Mouse (Mus musculus) spleen, adult 18-20 months (tissue): Measurements from ENCODE around the gene Ntm.
A peak's percentile ranks its signal among the peaks of the same experiment; 100 is the strongest.

Experiments used
- DNase-seq, 2 experiments: peaks; one replicate each; pipeline ENCODE4 v3.0.0; 2022; ENCODE audit warnings: mixed read lengths in 2 of 2

The Ntm gene

GRCm38 (mm10) chr9:29962978-29963377 lies at the start of gene Ntm:
Ntm (minus strand) TSS chr9:29963141.
- no peak for DNase-seq

GRCm38 (mm10) chr9:30005701-30006100 lies 42.8 kb upstream of the Ntm start:
- DNase-seq = no peak

GRCm38 (mm10) chr9:30003612-30004011 lies 40.7 kb upstream of the Ntm start:
- peak in 1 of 2 experiments; percentile 3 for DNase-seq

- no peak for DNase-seq
These were observed 18.4 kb upstream of the Ntm start for GRCm38 (mm10) chr9:29981177-29981915.

- no peak for DNase-seq
These were observed 730 bp downstream of the Ntm start for GRCm38 (mm10) chr9:29961954-29962867.

GRCm38 (mm10) chr9:29961512-29961911 lies 1.4 kb downstream of the Ntm start:
- no peak for DNase-seq

- no peak for DNase-seq
These were observed 2.2 kb downstream of the Ntm start for GRCm38 (mm10) chr9:29960741-29961140.

GRCm38 (mm10) chr9:29960236-29960635 lies 2.7 kb downstream of the Ntm start:
- DNase-seq = no peak

- no peak for DNase-seq
These were observed 6.0 kb downstream of the Ntm start for GRCm38 (mm10) chr9:29956936-29957335.

GRCm38 (mm10) chr9:29954031-29954430 lies 8.9 kb downstream of the Ntm start:
- DNase-seq = no peak

GRCm38 (mm10) chr9:29949041-29949440 lies 13.9 kb downstream of the Ntm start:
- DNase-seq = no peak

GRCm38 (mm10) chr9:29943209-29944070 lies 19.5 kb downstream of the Ntm start:
- DNase-seq = no peak

GRCm38 (mm10) chr9:29942183-29942952 lies 20.6 kb downstream of the Ntm start:
- DNase-seq = no peak

GRCm38 (mm10) chr9:29939517-29940034 lies 23.4 kb downstream of the Ntm start:
- DNase-seq = no peak

- DNase-seq = no peak
These were observed 34.1 kb downstream of the Ntm start for GRCm38 (mm10) chr9:29928796-29929195.

- DNase-seq = no peak
These were observed 37.6 kb downstream of the Ntm start for GRCm38 (mm10) chr9:29925382-29925781.

GRCm38 (mm10) chr9:29898406-29899054 lies 64.4 kb downstream of the Ntm start:
- no peak for DNase-seq

GRCm38 (mm10) chr9:29897448-29897847 lies 65.5 kb downstream of the Ntm start:
- DNase-seq = no peak

- no peak for DNase-seq
These were observed 70.1 kb downstream of the Ntm start for GRCm38 (mm10) chr9:29892792-29893191.

- DNase-seq = no peak
These were observed 74.2 kb downstream of the Ntm start for GRCm38 (mm10) chr9:29888712-29889111.

- no peak for DNase-seq
These were observed 75.0 kb downstream of the Ntm start for GRCm38 (mm10) chr9:29887924-29888323.
